Mouse (Mus musculus): ENCODE results near the gene Plbd2.

DNA sequence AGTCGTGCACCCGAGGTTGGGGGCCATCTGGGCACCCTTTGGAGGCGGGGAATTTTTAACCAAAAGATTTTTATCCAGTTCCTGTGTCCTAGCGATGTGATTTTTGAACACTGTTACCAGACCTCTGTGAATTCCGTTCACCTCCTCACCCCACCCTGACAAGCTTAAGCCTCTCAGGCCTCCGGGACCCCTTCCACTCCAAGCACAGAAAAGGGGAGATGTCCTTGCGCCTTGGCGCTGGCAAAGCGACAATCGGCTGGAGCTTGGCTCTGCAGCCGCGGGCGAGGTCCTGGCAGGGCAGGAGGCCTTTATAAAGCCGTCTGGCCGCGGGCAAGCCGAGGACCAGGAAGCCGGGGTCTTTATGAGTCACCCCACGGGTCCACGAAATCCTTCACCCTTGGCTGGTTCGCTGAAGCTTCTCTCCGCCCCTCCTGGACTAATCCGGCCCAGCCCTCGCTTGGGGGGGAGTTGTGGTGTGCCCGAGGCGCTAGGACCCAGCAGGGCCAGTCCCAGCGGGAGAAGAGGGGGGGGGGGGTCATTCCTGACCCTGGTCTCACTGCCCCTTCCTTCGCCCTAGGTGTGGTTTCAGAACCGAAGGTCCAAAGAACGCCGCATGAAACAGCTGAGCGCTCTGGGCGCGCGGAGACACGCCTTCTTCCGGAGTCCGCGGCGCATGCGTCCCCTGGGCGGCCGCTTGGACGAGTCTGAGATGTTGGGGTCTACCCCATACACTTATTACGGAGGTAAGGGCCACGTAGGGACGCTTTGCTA lies 67.5 kb downstream of the Plbd2 start:
- TF ChIP-seq POLR2A (IDR thresholded peaks at IDR 0.05; ENCODE audit: borderline replicate concordance, extremely low read depth, insufficient read depth, insufficient read length, poor library complexity, severe bottlenecking) = no peak
- no peak for TF ChIP-seq CTCF (IDR thresholded peaks at IDR 0.05; ENCODE audit: borderline replicate concordance, extremely low read depth, insufficient read depth, insufficient read length)
